Mouse (Mus musculus): Measurements from ENCODE around the gene Mov10.
"Not testable (repeated sequence)": the region's sequence is repeated elsewhere in the genome, so short reads cannot be mapped to it uniquely, and the experiment has no call there.

The Mov10 gene
- long read RNA-seq, experiment 1, partial matches to known transcripts = 1 of 5 reads
- long read RNA-seq, experiment 1, other reads (novel, unspliced or antisense) = 1 of 5 reads
- long read RNA-seq, experiment 2, partial matches to known transcripts = 3 of 4 reads
- long read RNA-seq, experiment 2, other reads (novel, unspliced or antisense) = 1 of 4 reads

DNA sequence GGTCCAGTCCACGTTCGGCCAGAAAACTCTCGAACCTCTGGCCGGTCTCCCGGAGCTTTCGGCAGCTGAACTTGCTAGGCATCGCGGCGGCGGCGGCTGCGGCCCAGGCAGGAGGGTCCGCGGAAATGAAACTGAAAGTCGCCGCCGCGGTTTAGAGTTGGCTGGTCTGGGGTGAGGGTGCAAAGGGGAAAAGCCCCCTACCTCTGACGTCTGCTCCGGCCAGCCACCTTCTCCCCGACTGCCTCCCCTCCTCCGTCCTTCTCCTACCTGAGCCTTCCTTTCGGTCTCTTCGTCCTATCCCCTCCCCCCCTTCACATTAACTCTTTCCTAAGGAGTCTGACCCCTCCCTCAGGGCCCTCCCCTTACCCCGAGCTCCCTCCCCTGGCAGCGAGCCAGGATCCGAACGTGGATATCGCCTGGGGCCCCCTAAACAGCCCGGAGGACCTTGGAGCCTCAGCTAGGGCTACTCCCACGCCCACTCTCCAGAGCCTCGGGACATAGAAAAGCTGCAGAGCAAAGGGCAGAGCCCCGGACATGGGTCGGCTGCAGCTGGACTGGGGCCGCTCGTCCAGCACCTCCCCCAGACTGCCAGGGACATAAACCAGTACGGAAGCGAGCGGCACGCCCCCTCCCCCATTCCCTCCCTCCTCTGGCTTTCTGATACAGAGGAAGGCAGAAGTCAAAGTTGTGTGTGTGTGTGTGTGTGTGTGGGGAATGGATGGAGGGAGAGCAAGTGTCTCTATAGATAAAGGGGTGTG, at the start of gene Mov10:
TSS of gene Mov10 (minus strand) at position 573 of the 758 bp plus-strand sequence.
- intact Hi-C loops (cut with DNase I) = no loop called here

DNA sequence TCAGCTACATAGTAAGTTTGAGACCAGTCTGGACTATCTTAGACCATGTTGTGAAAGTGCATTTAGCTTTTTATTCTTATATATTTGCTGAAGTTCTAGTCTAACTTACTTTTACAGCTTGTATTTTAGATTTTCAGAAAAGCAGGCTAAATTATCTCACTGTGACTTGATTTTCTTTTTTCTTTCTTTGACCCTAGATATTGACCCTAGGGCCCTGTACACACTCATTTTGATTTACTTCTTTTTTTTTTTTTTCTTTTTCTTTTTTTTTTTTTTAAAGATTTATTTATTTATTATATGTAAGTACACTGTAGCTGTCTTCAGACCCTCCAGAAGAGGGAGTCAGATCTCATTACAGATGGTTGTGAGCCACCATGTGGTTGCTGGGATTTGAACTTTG, 48.3 kb upstream of the Mov10 start:
- intact Hi-C loops (cut with DNase I) = loop anchor here (10.0 kb wide), 1 partner anchor 152 kb away; no protein-coding TSS in a partner anchor

- intact Hi-C loops (cut with DNase I) = loop anchor here (10.0 kb wide), 1 partner anchor 151 kb away; no protein-coding TSS in a partner anchor
These were observed 47.0 kb upstream of the Mov10 start for GRCm38 (mm10) chr3:104865341-104865788.

DNA sequence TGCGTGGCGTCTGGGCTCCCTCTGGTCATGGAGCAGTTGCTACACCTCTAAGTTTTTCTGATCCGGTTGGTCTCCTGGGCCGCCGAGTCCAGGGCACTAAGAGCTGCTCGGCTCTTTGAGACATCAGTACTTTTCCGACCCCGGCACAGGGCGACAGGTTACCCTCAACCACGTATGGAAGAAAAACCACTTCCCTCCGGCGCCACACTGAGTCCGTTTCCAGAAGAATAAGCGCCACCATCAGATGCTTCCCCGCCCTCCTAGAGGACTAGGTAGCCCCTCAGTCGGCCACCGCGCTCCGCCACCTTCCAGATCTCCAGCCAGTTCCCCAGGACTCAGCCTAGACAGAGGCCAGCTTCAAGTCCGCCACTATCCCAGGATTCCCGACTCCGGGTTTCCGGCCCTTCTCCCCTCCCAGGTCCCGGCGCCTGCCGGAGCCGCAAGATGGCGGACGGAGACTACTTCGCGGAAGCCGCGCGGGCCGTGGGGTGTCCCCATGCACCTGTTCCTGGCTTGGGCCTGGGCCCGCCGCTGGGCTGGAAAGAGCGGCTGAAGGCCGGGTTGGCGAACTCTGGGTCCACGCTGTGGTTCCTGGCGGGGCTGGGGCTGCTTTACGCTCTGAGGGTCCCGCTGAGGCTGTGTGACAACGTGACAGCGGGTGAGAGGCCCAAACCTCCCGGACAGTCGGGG, 46.4 kb upstream of the Mov10 start:
- intact Hi-C loops (cut with DNase I) = loop anchor here (5.0 to 10.0 kb wide), 2 partner anchors 72 to 150 kb away; no protein-coding TSS in a partner anchor

DNA sequence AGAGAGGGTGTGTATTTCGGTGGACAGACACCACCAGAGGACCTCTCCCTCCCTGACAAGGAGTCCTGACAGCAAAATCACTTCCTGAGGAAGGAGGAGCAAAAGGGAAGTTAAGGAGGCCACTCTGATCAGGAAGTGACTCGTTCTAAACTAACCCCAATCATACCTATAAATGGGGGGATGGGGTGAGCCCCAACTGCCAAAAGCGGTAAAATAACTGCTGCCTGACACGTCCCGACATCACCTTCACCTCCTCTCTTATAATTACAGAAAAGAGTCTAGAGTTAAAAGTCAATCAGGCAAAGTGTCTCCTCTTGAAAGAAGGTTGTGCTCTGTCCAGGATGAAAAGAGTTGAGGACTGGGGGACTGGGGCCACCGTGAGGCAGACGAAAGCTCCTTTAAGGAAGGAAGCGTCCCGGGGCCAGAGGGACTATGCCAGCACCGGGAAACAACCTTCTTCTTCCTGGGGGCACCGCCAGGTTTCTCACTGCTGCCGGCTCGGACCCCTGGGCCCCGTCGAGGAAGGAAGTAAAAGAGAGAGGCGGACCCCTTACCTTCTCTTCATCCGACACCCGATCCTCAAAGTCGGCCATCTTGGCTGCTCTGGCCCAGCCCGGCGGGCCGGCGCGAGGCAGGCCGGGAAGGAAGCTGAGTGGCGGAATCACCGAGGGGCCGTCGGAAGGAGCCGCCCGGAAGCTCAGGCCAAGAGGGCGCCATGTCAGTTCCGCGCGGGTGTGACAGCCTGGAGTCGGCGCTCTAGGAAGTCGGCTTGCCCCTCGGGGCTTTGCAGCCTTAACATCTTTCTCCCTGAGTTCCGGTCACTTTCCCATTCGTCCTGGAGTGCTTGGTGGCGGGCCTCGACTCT, 45.7 kb upstream of the Mov10 start, which contains the start of the genes St7l and Capza1:
TSS of gene St7l (plus strand) at position 220 of the 865 bp plus-strand sequence.
TSS of gene Capza1 (minus strand) at position 720 of the 865 bp plus-strand sequence.
- intact Hi-C loops (cut with DNase I) = loop anchor here (5.0 to 10.0 kb wide), 2 partner anchors 72 to 149 kb away; no protein-coding TSS in a partner anchor

- intact Hi-C loops (cut with DNase I) = no loop called here
These were observed 40.2 kb upstream of the Mov10 start for GRCm38 (mm10) chr3:104858560-104858959.

- intact Hi-C loops (cut with DNase I) = no loop called here
These were observed 37.7 kb upstream of the Mov10 start for GRCm38 (mm10) chr3:104856106-104856505.

DNA sequence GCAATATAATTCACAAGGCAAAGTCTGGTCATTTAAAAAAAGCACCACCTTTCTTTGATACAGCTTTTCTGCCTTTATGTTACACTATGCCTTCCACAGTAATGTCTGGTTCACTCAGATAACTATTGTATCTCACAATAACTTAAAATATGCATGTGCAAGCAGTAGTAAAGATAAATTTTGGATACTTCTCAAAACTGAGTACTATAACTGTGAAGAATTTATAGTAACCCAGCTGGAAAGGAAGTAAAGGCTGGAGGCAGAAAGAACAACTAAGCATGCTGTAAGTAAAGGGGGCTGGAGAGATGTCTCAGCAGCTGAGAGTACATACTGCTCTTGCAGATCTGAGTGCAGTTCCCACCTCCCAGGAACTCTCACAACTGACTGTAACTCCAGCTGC, 36.5 kb upstream of the Mov10 start:
- intact Hi-C loops (cut with DNase I) = no loop called here

- intact Hi-C loops (cut with DNase I) = no loop called here
These were observed 36.1 kb upstream of the Mov10 start for GRCm38 (mm10) chr3:104854465-104854864.

DNA sequence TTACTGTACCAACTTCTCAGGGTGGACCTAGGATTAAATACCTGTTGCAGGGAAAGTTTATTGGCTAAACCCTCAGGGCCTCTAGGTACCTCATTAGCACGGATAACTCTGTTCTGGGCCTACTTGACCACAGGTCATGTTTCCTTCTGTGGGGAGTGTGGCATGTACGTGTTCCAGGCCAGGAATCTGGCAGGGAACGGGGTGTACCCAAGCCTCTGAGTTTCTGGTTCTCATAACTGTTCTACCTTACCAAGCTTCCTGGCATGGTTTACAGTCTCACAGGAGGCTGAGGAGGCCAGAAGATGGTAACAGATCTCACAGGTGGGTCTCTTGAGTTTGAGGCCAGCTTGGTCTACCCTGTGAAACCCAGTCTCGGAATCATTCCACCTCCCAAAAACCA, 28.2 kb upstream of the Mov10 start:
- intact Hi-C loops (cut with DNase I) = no loop called here

DNA sequence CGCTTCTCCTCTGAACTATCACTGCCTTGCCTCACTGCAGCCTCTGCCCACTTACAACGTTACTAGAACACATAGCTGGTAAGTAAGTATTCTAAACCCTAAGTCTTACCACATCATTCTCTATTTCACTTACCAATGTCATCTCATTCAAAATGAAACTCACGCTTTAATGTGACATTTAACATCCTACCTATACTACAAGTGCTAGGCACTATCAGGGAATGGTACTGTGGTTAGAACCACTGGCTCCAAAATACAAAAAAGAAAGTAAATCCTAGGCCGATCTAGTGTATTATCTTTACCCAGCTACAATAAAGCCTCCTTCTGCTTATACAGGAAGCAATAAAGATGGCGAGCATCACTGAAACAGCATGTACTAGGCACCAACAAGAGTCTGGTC, 22.7 kb upstream of the Mov10 start:
- intact Hi-C loops (cut with DNase I) = no loop called here

DNA sequence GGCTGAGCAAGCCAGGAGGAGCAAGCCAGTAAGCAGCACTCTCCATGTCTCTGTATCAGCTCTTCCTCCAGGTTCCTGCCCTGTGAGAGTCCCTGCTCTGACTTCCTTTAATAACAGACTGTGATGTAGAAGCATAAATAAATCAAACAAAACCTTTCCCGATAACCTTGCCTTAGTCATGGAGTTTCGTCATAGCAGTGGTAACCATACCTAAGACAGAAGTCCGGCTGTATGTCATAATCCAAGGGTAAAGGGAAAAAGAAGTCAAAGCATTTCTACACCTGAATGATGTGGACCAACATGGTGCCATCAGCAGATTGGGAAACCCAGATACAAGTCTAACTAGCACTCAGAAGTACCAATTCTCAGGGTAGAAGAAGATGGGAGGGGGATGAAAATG, 17.4 kb upstream of the Mov10 start:
- intact Hi-C loops (cut with DNase I) = no loop called here

DNA sequence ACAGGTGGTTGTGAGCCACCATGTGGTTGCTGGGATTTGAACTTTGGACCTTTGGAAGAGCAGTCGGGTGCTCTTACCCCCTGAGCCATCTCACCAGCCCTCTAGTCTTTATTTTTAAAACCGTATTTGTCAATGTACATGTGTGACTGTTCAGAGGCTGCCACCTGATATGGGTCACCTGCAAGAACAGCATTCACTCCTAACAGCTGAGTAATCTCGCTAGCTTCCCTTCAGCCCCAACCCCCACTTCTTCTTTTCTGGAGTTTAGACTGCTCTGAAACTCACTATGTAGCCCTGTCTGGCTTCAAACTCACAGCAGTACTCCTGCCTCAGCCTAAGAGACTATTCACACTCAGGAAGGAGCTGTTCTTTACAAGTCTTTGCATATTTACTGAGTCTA, 4.0 kb upstream of the Mov10 start:
- intact Hi-C loops (cut with DNase I) = loop anchor here (5.0 kb wide), 1 partner anchor 35 kb away; the partner anchor contains the start of gene Rhoc

DNA sequence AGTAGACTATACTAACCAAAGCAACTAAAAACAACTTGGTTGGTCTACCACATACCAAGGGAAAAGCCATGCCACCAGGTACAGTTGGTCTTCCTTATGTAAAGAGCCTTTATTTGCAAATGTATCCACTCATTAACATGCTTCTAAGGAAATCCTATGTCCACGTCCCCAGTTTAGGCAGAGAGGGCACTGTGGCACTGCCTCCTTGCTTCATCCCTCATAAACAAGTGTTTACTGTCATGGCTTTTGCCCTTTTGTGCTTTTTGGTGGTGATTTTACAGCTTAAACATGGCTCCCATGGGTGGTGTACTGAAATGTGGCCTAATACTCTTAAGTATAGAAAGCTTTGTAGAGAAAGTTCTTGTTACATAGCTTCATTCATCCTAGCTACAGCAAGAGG, 2.1 kb upstream of the Mov10 start:
- intact Hi-C loops (cut with DNase I) = loop anchor here (5.0 kb wide), 1 partner anchor 33 kb away; the partner anchor contains the start of gene Rhoc

- intact Hi-C loops (cut with DNase I) = no loop called here
These were observed 379 bp upstream of the Mov10 start for GRCm38 (mm10) chr3:104818749-104819134.

DNA sequence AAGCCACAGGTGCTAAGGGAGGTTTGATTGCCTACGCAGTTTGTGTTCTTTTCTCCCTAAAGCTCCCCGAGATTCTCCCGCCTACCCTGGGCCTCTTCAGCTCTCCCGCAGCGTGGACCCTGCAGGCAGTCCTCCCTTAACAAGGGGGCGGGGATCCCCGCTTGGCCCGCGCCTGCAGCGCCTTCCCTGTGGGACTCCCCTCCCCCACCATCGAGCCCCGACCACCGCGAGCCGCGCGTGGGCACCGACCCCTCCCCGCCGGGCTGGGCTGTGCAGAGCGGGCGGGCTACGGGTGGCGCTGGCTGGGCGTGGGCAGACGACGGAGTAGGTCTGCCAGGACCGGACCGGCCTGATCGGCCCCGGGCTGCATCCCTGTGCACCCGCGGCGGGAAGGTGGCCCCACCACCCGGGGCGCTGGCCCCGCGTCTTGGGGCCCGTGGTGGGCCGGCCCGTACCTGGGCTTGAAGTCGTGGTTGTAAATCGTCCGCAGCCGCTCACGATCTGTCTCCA, 827 bp downstream of the Mov10 start:
- intact Hi-C loops (cut with DNase I) = no loop called here

GRCm38 (mm10) chr3:104816130-104816529, 2.2 kb downstream of the Mov10 start:
- intact Hi-C loops (cut with DNase I) = no loop called here

GRCm38 (mm10) chr3:104815346-104815745, 3.0 kb downstream of the Mov10 start:
- intact Hi-C loops (cut with DNase I) = no loop called here

DNA sequence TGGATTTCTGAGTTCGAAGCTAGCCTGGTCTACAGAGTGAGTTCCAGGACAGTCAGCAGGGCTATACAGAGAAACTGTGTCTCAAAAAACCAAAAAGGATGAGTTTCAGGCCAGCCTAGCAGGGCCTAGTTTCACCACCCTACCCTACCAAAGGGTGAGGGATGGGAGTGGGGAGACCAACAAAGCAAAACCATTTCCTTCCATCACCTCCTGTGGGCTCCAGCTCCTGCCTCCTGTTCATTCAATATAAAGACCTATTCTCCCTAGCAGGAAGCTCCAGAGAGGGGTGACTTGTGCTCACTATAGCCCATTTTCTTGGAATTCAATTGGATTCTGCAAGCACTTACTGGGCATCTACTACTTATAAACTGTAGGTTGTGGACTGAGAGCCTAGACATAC, 3.6 kb downstream of the Mov10 start:
- intact Hi-C loops (cut with DNase I) = no loop called here

- intact Hi-C loops (cut with DNase I) = not testable (repeated sequence)
These were observed 5.1 kb downstream of the Mov10 start for GRCm38 (mm10) chr3:104813227-104813626.

GRCm38 (mm10) chr3:104812254-104812653, 6.1 kb downstream of the Mov10 start:
- intact Hi-C loops (cut with DNase I) = no loop called here
